Mouse (Mus musculus) right cerebral cortex, postnatal 4 days (tissue): ENCODE measurements around the gene Fam161b.
"Not testable (repeated sequence)": the region's sequence is repeated elsewhere in the genome, so short reads cannot be mapped to it uniquely, and the experiment has no call there.

Experiments used
- DNase-seq: peaks from one replicate; pipeline ENCODE4 v3.0.0-alpha.2; 2022

Fam161b gene

DNA sequence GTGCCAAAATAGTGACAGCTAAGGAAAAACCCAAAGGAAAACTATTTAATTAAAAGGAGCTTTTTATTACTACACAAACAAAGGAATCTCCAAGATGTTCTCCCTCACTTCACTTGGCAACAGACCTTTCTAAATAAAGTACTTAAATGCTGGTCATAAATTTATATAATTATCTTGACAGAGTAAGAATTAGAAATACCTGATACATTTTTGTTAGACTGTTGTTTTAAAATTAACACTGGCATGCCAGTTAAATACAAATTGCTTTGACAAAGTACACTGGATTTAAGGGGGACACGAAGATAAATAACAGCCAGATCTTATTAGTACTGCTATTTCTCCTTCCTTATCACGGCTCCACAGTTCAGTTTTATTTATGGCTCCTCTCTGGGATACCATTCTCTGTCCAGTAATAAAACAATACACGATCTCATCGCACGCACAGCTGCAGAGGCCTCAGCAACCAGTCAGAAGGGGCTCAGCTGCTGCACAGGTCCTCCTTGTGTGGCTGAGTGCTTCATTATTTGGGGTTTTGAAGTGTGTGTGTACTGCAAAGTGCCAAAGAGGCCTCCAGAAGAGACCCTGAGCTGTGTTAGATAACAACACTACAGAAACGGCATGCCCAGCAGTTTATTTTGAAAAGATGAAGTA is 12.3 kb upstream of the Fam161b start:
- no peak for DNase-seq

DNA sequence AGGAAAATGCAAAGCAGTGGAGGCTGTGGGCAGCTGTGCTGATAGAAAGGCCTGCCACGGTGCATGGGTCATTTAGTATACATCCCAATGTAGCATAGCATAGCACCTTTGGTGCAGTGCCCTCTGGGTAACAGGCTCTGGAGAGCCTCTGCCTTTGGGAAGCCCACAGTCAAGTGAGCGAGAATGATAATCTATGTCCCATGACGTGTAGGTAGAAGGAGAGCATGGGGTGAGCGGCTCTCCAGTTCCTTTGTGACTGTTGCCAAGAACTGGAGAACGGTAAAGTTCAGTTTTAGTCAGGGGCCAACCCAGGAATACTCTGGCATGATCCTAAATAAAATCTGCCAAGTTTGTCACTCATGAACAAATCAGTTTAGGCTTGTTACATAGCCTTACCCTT is 10.0 kb upstream of the Fam161b start:
- DNase-seq = no peak

DNA sequence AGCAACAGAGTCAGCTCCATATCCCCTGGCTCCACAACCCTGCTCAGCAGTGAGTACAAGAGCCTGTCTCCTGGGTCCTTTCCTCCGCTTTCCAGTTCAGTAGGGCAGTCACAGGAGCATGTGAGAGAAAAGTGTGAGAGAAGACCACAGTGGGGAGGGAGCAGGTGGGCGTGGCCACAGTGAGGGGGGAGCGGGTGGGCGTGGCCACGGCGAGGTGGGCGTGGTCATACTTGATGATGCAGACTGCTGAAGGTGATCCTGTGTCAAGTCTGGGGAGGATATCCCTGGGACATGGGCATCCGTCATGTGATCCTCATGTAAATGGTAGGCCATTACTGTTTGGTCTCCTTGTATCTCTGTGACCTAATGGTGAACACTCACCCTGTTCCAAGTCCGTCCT is 5.3 kb upstream of the Fam161b start:
- DNase-seq = no peak

DNA sequence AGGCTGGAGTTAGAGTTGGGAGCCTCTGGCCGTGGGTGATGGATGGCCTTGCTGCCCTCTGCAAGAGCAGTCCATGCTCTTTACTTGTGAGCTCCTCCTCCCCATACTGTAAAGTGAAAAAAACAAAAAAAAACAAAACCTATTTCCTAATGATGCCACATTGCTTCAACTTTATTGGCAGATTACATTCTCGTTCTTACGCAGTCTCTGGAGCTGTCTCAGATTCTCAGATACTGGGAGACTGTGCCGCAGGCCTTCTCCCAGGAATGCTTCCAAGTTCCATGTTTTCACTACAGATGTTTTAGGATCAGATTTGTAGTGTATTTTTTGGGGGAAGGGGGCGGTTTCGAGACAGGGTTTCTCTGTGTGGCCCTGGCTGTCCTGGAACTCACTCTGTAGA is 3.5 kb upstream of the Fam161b start:
- no peak for DNase-seq

DNA sequence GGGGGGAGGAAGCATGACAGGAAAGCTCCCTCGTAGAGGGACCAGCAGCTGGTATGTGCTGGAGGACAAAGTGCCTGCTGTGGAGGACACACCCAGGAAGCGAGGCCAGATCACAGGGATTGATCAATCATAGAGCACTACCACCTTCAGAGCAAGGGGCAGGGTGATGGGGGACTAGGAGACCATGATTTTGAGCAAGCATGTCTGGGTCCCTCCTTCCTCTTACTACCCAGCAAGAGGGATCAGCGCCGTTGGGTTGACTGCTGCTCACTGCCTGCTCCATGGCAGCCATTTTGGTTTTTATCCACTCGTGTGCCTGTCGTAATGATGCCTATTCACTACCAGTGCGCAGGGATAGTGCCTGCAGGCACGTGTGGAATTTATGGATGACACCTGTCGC is 2.7 kb upstream of the Fam161b start:
- DNase-seq = no peak

DNA sequence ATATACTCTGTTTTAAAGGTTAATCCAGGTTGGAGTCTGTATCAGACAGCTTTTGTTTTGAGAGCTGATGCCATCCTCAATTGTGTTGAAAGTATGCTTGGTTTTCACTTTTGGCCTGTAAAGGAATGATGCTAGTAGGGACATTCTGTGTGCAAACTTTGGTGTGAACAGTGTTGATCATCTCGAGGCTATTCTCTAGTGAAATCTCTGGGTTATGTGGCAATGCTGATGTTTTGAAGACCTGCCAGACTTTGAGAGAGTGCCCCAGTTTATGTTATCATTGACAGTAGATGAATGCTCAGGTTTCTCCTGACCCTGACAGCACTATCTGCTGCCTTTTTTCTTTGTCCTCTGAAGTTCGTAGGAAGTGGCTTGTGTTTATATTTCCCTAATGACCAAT is 1.2 kb upstream of the Fam161b start:
- no peak for DNase-seq

DNA sequence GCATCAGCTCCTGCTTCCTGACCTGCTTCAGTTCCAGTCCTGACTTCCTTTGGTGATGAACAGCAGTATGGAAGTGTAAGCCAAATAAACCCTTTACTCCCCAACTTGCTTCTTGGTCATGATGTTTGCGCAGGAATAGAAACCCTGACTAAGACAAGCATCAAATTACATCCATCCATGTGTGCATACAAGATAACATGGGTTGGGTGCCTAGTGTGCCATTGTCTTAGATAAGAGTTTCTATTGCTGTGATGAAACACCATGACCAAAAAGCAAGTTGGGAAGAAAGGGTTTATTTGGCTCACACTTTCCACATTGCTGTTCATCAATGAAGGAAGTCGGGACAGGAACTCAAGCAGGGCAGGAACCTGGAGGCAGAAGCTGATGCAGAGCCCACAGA is 2.9 kb downstream of the Fam161b start:
- DNase-seq = not testable (repeated sequence)

DNA sequence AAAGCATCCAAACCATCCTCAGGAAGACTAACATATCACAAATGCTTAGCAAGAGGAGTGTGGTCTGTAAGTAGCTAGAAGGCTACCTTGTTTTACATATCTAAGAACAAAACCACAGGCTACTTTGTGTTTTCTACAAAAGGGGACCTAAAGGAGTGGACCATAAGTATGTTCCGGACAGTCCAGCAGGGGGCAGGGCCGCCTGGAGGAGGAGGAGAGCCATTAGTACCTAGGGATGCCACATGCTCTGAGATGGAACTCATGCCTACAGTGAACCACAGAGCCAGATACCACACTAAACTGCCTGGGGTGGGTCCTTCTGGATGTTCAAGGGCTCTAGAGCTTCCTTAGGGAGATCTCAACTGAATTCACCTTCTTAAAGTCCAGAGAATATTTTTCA is 14.4 kb downstream of the Fam161b start:
- no peak for DNase-seq

DNA sequence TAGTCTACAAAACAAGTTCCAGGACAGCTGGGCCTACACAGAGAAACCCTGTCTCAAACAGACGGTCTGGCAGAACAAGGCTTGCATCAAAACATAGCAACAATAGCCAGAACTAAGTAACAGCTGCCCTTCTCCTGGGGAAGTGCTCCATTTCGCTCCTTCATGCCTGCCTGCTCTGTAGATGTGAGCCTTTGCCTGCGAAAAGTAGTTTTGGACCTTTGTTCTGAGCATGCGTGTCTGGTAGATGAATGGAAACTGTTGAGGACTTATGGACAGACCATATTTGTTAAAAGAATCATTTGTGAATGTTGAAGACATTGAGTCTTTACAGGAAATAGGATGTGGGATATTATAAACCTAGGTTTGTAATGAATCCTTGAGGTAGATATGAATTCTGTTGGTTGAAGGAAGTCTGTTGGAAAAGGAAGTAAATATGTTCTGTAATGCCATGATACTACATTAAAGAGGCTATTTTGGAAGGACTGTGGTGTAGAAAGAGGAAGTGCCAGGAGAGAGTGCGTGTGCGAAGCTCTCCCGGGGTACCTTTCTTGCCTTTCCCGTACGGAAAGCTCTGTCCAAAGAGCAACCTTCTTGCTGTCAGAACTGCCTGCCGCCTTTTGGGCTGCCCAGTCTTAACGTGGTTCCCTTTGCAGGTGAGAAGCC is 24.5 kb downstream of the Fam161b start:
- DNase-seq = no peak

DNA sequence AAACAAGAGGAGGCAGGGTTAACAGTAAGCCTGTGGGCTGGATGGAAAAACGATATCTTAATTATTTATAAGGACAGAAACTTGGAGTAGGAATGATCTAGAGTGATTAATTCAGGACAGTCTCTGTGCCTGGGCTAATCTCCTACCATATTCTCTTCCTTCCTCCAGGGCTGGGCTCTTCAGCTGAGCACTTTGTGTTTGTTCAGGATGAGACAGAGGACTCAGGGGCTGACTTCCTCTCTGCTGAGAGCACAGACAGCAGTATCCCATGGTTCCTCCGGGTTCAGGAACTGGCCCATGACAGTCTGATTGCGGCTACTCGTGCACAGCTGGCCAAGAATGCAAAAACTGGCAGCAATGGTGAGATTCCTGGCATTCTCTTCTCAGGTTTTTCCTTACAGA is 34.5 kb downstream of the Fam161b start:
- no peak for DNase-seq

DNA sequence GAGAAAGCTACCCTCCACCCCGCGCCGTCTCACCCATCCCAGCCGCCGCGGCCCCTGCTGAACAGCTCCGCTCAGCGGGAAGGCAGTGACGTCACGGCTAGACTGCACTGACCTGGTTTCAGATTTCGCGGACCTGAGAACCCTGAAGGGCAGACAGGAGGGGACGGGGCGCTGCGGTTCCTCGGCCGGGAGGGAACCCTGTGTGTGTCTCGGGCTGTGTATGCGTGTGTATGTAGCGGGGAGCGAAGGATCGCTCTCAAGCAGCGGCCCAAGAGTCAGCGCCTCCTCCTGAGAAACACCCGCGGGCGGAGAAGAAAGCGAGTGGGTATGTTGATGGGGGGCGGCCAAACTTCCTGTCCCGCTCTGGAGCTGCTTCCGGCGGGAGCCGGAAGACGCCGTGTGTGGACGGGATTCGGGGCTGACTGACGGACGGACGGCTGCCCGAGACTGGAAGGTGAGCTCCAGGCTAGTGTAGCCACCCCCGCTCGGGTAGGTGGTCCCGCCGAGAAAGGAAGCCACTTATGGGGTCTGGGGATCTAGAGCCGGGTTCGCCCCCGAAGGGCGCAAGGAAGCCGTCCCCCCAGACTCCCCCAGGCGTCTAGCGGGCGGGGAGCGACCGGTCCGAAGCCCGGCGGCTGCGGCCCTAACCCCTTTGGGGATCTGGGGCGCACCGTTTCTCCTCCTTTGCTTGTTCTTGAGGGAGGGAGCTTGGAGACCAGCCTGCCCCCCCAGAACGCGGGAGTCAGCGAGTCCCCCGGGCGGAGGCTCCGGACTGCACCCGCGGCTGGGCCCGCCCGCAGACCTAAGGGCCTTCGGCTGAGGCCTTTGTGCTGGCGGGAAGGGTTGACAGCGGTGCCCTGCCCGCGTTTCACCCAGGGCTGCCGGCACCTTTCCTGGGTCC is 44.7 kb downstream of the Fam161b start, which contains the start of gene Zfp410:
Gene Zfp410 (plus strand): TSS at position 132 of the 901 bp plus-strand sequence.
- peak; percentile 77 for DNase-seq

DNA sequence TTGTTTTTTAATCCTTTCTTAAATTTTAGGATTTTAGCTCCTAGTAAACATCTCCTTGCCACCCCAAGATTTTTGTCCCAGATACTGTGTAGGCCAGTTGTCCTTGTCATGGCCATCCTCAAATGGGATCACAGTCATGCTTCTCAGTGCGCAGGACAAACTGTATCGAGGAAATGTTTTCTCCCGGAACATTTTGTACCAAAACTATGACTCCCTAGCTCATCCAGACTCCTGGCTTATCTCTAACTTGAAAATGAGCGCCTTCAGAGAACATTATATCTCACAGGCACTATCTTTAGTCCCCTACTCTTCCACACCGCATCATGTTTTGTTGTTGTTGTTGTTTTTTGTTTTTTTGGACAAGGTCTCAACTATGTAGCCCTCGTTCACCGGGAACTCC is 45.6 kb downstream of the Fam161b start:
- DNase-seq = no peak

DNA sequence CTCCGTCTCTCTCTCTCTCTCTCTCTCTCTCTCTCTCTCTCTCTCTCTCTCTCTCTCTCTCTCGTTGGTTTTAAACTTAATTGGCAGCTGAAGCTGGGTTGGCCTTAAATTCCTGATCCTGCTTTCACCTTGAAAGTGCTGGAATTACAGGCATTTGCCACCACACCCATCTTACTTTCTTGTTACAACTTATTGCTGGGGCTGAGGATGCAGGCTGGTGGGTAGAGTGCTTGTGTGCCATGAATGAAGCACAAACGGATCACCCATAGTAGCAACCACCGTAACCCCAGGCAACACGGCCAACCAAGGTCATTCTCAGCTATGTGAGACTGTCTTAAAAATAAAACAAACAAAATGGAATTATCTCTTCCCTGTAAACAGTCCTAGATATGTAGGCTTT is 50.3 kb downstream of the Fam161b start:
- DNase-seq = no peak

DNA sequence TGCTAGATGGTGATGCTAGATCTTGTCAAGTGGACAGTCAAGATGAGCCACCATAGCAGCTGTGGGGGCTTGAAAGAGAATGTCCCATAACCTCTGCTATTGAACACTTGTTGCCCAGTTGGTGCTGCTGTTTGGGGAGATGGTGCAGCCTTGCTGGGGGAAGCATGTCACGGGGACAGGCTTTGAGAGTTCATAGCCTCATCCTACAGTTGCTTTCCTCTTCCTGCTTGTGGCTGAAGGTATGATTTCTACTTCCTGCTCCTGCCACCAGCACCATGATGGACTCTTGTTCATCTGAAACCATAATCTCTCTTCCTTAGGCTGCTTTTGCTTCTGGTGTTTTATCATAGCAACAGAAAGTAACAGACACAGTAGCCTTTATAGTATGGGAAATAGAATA is 57.1 kb downstream of the Fam161b start:
- DNase-seq = no peak

DNA sequence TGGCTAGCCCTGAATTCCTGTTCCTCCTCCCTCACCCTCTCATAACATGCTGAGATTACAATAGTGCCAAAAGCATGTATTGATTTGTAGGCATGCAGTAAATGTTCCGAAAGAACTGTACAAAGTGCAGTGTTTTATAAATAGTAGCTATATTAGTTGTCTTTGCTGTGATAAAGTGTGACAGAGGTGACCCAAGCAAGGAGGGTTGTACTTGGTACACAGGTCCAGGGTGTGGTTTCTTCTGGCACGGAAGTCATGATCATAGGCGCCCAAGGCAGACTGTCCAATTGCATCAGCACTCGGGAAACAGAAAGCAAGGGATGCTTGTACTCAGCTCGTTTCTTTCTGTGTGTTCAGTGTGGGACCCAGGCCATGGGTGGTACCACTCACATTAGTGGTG is 57.5 kb downstream of the Fam161b start:
- DNase-seq = no peak

DNA sequence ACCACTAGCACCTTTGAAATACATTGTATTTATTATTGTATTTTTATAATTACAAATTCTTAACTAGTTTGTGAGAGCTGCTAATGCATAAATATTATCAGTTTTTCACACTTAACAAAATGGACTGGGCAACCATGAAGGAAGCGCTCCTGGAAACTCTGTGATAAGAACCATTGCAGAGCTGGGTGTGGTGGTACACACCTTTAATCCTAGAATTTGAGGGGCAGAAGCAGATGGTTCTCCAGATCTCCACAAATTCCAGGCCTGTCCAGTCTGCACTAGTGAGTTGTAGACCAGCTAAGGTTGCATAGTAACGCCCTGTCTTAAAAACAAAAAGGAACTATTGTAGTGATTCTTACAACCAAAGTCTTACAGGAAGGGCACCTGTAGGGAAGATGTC is 62.4 kb downstream of the Fam161b start:
- DNase-seq = no peak

DNA sequence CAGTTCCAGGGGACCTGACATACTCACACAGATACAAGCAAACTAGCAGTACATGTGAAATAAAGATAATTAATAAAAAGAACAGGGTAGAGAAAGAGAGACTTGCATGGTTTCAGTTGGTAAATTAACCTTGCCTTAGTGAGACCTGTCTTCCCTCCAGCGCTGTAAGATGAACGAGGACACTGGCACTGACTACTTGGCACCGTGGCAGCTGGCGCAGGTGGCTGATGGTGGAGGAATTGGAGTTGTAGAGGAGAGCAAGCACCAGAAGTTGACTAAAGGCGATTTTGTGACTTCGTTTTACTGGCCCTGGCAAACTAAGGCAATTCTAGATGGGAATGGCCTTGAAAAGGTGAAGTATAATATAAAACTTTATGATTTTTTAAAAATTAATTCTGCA is 63.8 kb downstream of the Fam161b start:
- no peak for DNase-seq
